Mouse (Mus musculus): ENCODE results near the gene Exoc6b.

- no peak for TF ChIP-seq MAFK (IDR thresholded peaks at IDR 0.05; ENCODE audit: insufficient read depth, low read depth, low read length)
- no peak for TF ChIP-seq ZC3H11A (IDR thresholded peaks at IDR 0.05; ENCODE audit: borderline replicate concordance, low read depth, low read length)
- TF ChIP-seq ZNF384 (IDR thresholded peaks at IDR 0.05; ENCODE audit: low read depth, low read length): no peak
These were observed 452.7 kb downstream of the Exoc6b start for GRCm38 (mm10) chr6:84616586-84616985.

Data from ES-E14 (cell line).